Mouse (Mus musculus) A20 (cell line): ENCODE results near the gene Nudt14.

Source experiments
- DNase-seq: peaks from one replicate; pipeline ENCODE4 v3.0.0-alpha.2; 2011; ENCODE audit warnings: low read depth, low spot score

Gene Nudt14

GRCm38 (mm10) chr12:112941776-112942713 is at the start of gene Nudt14:
Nudt14 (minus strand) TSS chr12:112942124.
- DNase-seq, result peak; percentile 92

- DNase-seq, result no peak
Measured at GRCm38 (mm10) chr12:112991444-112991843, 49.5 kb upstream of the Nudt14 start.

GRCm38 (mm10) chr12:112990706-112991405 is 48.9 kb upstream of the Nudt14 start:
- DNase-seq, result no peak

DNA sequence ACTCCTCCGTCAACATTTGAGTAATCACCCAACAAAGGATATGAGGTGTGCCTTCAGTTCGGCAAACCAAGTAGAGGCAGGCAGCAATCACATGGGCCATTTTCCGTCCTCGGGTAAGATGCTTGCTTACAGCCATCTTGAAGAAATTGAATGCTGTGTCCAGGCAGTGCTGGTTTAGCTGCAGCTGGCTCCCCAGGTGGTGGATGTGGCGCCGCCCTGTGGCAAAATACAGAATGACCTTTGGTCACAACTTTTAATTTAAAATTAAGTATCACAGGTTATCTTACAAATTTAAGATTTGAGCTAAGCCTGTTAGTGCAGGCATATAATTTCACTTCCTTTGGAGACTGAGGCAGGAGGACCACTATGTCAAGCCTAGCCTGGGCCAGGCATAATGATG is 46.0 kb upstream of the Nudt14 start:
- peak; percentile 33 for DNase-seq

- peak; percentile 38 for DNase-seq
Measured at GRCm38 (mm10) chr12:112985346-112985745, 43.4 kb upstream of the Nudt14 start.

GRCm38 (mm10) chr12:112982031-112982430 is 40.1 kb upstream of the Nudt14 start:
- DNase-seq, result no peak

DNA sequence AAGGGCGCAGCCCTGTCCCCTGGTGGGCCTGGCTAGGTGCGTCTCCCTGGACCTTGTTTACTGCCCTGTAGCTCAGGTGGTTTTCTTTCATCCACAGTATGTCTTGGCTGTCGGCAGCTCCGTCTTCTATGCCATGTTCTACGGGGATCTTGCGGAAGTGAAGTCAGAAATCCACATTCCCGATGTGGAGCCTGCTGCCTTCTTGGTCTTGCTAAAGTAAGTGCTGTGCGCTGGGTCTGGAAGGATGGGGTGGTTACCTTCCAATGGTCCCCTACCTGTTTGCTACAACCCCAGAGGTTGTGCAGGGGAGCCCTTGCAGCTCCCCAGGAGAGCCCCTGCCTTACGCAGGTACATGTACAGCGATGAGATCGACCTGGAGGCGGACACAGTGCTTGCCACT is 35.2 kb upstream of the Nudt14 start:
- DNase-seq, result no peak

DNA sequence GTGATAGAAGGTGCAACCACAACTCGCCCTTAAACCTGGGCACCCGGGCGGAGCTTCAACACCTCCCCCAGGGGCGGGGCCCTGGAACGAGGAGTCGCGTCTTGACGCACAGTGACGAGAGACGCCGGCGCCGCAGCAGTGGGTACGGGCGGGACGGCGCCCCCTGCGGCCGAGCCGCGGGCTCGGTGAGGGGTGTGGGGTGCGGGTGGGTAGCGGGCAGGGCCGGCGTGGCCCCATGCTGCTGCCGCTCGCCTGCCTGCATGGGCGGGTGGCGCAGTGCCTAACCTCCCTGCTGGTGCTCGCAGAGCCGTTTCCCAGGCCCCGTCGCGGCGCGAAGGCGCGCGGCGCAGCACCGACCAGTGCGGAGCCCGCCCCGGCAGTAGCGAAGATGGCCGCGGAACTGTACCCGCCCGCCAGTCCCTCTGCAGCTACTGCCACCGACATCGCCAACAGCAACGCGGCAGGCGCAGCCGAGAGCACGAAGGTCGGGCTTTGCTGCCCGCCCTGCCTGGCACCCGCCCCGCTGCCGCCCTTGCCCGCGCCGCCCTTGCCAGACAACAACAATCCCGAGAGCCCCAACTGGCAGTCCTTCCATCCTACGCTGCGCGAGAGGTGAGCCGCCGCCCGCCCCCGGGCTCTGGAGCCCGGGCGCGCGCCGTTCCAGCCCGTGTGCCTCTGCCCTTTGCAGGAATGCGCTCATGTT is 34.6 kb upstream of the Nudt14 start, which contains the start of gene Btbd6:
TSS of gene Btbd6 (plus strand) at position 112 of the 703 bp plus-strand sequence.
- peak; percentile 92 for DNase-seq

DNA sequence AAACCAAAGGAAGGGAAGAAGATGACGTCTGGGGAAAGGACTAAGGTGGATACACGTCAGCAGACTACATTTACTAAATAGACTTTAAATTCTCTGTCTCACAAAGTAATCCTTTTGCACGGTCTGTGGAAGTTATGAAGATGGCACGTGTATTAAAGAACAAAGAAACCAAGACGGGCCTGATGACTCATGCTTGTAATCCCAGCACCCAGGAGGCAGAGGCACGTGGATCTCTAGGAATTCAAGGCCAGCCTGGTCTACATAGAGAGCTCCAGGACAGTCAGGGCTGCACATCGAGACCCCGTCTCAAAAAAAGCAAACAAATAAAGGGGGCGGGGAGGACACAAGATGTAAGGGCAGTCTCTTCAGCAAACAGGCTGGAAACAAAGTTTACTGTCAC is 32.8 kb upstream of the Nudt14 start:
- no peak for DNase-seq

DNA sequence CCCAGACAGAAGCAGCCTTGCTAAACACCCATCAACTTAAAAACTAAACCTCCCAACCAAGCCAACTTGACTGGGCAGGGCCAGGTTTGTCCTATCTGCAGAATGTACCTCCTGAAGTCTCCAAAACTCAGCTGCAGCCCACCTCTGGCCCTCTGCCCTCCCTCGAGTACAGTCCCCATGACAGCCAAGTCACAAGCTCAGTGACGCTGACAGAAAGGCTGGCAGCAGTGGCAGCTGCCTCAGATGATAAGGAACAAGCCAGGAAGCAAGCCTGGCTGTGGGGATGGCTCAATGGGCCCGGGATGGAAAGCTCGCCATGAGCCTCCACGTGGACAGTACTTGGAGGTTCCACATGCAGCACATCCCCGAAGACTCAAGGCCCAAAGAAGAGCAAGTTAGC is 27.7 kb upstream of the Nudt14 start:
- no peak for DNase-seq

DNA sequence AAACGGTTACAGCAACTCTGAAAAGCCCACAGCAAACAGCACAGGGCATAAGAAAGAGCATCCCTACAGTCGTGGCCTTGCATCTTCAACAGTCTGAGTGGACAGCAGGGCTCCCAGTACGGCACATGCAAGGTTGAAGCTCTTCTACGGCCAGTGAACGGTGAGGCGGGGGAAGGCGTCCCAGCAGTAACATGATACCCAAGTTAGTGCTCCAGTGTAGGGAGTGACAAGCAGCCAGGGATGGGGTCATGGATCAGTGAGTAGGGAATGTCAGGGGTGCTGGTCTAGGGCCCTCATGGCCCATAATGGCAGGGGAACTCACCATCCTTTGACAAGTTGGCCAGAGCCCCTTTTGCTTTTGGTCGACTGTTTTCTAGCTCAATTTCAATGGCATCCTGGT is 27.0 kb upstream of the Nudt14 start:
- no peak for DNase-seq

DNA sequence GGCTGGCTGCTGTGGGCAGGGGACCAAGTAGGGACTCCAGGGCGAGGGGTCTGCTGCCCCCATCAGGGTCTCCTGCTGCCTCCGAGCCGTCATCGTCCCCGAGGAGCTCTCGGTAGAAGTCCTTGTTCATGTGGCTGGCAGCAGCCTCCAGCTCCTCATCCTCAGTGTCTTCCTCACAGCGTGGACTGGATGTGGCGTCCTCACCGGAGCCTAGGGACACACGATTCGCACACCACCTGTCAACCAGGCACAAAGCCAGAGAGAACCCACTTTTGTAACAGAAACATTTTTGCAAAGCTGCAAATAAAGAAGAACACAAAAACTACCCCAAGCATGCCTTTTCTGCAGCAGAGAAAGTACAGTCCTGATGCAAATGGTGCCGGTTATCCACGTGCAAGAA is 23.9 kb upstream of the Nudt14 start:
- no peak for DNase-seq

DNA sequence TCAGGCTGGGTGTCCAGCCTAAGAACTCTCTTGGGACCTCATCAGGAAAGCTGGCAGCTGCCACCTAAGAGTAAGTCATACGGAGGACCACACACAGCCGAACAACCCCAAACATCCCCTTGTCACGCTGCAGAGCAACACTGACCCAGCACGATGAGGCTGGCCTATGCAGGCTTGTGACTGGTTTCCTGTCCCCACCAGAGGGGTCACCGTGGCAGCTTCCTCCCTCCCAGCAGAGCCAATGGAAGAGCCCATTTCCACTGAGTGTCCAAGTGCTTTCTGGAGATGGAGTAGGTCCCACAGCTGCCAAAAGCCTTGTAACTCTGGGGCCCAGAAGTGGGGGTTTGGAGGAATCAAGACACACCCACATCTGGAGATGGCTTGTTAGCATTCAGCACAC is 19.9 kb upstream of the Nudt14 start:
- DNase-seq, result no peak

GRCm38 (mm10) chr12:112961428-112961827 is 19.5 kb upstream of the Nudt14 start:
- no peak for DNase-seq

DNA sequence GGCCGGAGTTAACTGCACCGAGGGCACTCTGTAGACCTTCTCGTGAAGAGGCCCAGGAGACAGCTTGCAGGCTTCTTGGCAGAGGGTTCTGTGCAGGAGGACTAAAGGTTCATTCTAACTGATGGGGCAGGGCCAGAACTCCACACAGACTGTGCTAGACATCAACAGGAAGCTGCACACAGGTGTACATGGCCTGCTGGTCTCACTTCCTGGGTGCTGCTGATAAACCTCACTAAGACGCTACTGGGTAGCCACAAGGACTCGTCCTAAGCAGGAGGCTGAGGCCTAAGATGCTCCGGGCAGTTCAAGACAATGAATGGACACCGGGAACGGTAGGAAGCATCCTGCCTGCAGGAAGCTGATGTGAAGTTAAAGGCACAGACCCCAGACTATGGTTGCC is 17.5 kb upstream of the Nudt14 start:
- DNase-seq, result peak; percentile 53

DNA sequence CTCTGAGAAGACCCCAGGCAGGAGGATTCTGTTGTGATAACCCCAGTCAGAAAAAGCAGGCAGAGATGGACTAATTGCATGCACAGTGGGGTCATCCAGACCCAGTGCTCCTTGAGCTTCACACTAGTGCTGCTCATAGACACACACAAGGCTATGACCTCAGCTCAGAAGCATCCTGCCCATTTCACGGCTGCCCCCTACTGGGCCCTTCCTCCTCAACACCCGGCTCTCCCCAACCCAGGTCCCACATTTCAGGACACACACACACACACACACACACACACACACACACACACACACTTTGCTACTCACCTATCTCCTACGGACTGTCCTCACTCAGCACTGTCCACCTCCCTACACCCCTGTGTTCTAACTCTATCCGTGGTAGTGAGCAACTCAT is 16.4 kb upstream of the Nudt14 start:
- DNase-seq, result peak; percentile 27

DNA sequence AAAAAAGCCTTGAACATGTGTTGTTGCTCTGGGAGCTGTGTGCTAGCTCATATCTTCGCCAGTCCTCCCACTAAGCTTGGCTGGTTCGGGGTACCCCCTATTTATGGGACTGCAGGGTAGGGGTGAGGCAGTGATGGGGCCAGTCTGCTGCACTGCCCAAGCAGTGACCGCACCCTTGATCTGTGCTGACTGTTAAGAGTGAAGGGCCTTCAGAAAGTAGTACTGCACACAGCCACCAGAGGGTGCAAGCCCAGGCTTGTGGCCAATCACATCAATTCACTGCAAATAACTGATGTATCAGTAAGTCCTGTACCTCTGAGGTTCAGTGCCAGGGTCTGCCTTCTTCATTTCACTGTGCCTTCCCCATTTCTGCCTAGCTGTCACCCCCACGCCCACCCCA is 13.9 kb upstream of the Nudt14 start:
- DNase-seq, result peak; percentile 63

- DNase-seq, result no peak
Measured at GRCm38 (mm10) chr12:112952926-112953565, 11.1 kb upstream of the Nudt14 start.

DNA sequence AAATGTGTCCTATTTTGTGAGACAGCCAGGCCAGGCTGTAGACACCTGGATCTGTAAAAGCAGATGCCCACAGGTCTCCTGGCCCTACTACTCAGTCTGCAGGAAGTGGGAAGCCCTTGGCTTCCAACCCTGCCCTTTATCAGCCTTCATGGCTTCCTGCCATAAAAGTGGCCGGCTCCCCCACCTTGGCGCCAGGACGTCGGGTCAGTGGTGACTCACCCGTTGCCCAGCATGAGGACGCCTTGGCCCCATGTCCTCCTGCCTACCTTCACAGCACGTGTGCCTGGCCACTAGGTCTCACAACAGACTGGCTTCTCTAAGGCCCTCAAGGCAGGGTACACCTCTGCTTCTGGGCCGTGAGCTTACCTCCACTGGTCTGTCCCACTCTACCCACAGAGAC is 10.5 kb upstream of the Nudt14 start:
- DNase-seq, result no peak

DNA sequence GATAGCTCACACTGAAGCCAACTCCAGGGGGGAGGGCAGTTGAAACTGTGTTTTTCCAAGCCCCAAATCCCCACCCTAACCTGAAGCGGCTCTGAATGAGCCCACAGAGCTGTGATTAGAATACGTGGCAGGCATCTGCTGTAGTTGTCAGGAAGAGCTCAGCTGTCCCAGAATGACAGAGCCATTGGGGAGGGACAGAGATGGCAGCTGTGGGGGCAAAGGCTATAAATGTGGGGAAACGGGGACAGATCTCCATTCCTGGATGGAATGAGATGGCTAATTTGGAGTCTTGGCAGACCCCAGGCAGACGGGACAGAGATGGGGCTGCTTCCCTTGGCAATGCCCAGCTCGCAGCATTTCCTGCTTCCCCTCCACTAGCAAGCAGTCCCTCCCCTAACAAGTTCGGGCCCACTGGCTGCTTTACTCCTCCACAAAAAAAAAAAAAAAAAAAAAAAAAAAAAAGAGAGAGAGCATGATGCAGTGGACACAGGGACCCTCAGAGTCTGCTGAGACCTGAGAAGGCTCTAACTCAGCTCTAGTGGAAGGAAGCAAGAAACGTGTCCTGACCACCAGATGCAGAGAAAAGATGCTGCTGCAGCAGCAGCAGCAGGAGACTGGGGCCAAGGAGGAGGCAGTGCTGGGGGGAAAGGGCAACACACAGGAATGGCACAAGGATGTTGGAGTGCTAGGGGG is 9.4 kb upstream of the Nudt14 start:
- DNase-seq, result no peak

DNA sequence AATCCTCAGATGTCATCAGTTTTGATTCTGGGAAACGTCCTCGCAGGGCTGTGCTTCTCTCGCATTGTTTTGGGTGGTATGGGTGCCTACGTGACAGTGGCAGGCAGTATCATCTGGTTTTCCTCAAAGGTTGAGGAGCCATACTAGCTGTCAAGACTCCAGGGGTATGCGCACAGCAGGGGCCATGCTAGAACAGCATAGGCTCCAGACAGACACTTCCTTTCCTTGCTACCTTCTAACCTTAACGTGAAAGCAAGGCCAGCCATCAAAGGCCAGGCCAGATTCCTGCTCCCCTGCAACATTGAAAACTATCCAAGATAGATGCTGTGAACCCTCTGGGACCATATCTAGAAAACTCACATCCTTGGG is 8.8 kb upstream of the Nudt14 start:
- DNase-seq, result no peak
